Mouse (Mus musculus) C2C12 (cell line): ENCODE measurements at regions not wholly inside any gene's neighbourhood (a gene's known extent, or its start where the extent isn't known, plus 50 kb on each side); places are given as distances from the start of the nearest gene placed in this dataset.

Experiments
- CTCF ChIP-seq: IDR thresholded peaks from one replicate; pipeline ENCODE4 v1.5.1; 2011; ENCODE audit not compliant: control insufficient read depth, insufficient read depth, insufficient read length
- MAX ChIP-seq: IDR thresholded peaks from one replicate; pipeline ENCODE4 v1.6.1; 2011; ENCODE audit warnings: mild to moderate bottlenecking, control low read depth
- MYOG ChIP-seq: IDR thresholded peaks from one replicate; pipeline ENCODE4 v1.6.1; 2011; ENCODE audit not compliant: control insufficient read depth, insufficient read length; ENCODE audit errors: extremely low read depth

DNA sequence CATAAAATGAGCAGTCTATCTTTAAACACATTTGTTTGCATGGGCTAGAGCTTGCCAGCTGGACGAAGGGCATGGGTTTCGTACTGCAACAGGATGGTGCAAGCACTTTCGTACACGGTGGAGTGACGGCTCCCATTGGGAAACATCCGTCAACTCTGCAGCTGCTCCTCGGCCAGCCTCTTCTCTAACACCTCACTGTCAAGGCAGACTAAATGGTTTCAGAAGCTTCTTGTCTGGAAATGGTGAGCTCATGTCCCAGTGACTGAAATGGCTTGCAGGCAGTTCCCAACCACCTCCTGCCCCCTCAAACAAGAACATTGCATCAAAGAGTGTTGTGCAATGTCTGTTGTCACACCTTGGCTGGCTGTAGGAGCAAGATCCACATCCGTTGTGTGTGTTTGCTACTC lies 163.4 kb downstream of the Trib2 start:
- TF ChIP-seq CTCF (no peak), MYOG (no peak), MAX (no peak)
